8 mouse cellular contexts compared by ENCODE assay signal in the genomic region with DNA sequence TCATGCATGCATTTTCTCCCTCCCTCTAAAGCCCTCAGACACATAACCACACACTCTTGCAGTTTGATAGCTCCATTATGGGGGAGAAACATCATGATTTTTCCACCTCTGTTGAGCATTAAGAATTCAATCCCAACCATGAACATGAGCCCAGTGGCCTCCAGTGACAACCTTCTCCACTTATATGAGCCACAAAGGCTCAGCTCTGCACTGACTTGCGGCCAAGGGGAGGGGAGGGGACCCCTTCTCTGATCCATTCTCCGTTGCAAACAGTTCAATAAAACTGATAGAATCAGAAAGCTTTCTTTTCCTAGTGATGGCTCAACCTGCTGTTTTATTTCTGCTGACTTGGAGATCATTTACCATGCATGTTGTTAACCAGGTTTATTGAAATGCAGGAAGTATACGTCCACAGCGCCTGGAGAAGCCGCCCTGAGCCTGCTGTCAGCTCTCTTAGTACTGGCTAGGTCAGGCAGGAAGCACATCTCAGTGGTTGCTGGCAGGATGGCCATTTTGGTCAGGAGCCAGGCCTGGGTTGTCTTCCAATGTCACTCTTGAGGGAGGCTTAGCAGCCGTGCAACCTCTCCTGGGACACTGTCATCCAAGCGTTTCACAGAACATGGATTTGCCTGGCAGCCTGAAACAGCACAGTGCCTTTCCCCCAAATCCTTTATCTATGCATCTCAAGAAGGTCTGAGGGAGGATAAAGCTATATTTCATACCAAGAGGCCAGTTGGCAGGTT.
DNase-seq lines count a peak whose midpoint lies in the region; ATAC-seq lines count a peak whose summit lies in the region.
"Had no signal": no experiment of that assay in that cellular context is flagged by ENCODE, and none has a peak within 500 bp of the region (broad histone marks: within the 10 kb centered on the region; RNA-seq: fewer than 3 reads in every experiment).

No protein-coding gene starts in this region.

- ATAC-seq in midbrain, embryonic 15.5 days (replicated peaks), result 0 out of 2 replicates have a peak, but pooled peaks have one; percentile 50
- ATAC-seq in midbrain, embryonic 11.5 days (ENCODE audit: low FRiP score), result no peak
- ATAC-seq in neural tube, embryonic 15.5 days (ENCODE audit: low FRiP score), result no peak; the same call in 1 of the 2 replicates

- no peaks in the 10 kb centered on the region for H3K36me3 ChIP-seq in midbrain, embryonic 15.5 days (replicated peaks)
- no peaks in the 10 kb centered on the region for H3K36me3 ChIP-seq in midbrain, embryonic 11.5 days (ENCODE audit: control insufficient read depth, insufficient read depth, low read length)
- H3K36me3 ChIP-seq in neural tube, embryonic 15.5 days, result no peaks in the 10 kb centered on the region
- H3K36me3 ChIP-seq: heart, embryonic 13.5 days had no signal

- H3K4me1 ChIP-seq in midbrain, embryonic 15.5 days, result peaks cover 13% of the 10 kb centered on the region
- H3K4me1 ChIP-seq in midbrain, embryonic 11.5 days (ENCODE audit: control insufficient read depth, insufficient read depth, low read length), result 0 out of 2 replicates have a peak, but pooled peaks cover 2% of the 10 kb centered on the region
- H3K4me1 ChIP-seq in neural tube, embryonic 15.5 days, result peaks cover 25% of the 10 kb centered on the region

- WGBS in midbrain, embryonic 15.5 days, result 48% methylated on average over 7 of the region's 7 CpGs
- WGBS in midbrain, embryonic 11.5 days, result 71% methylated on average over 7 of the region's 7 CpGs
- 28% methylated on average over 7 of the region's 7 CpGs for WGBS in neural tube, embryonic 15.5 days

- H3K9ac ChIP-seq in midbrain, embryonic 15.5 days, result no peak overlapping the region
- H3K9ac ChIP-seq in midbrain, embryonic 11.5 days (ENCODE audit: low read length), result no peak overlapping the region
- H3K9ac ChIP-seq in neural tube, embryonic 15.5 days (replicated peaks), result no peak overlapping the region
- H3K9ac ChIP-seq: heart, embryonic 13.5 days had no signal

- no peak overlapping the region for H3K4me2 ChIP-seq in midbrain, embryonic 15.5 days
- no peak overlapping the region for H3K4me2 ChIP-seq in midbrain, embryonic 11.5 days
- no peak overlapping the region for H3K4me2 ChIP-seq in neural tube, embryonic 15.5 days
- H3K4me2 ChIP-seq: heart, embryonic 13.5 days had no signal

- H3K27me3 ChIP-seq in midbrain, embryonic 15.5 days (replicated peaks), result no peaks in the 10 kb centered on the region
- H3K27me3 ChIP-seq in midbrain, embryonic 11.5 days (ENCODE audit: control insufficient read depth, insufficient read depth, low read length), result no peaks in the 10 kb centered on the region; the same call in 1 of the 2 replicates
- H3K27me3 ChIP-seq in neural tube, embryonic 15.5 days (replicated peaks), result no peaks in the 10 kb centered on the region
- H3K27me3 ChIP-seq: heart, embryonic 13.5 days had no signal

- H3K9me3 ChIP-seq in midbrain, embryonic 15.5 days, result no peaks in the 10 kb centered on the region
- H3K9me3 ChIP-seq in midbrain, embryonic 11.5 days (ENCODE audit: control insufficient read depth, low read length), result no peaks in the 10 kb centered on the region
- no peaks in the 10 kb centered on the region for H3K9me3 ChIP-seq in neural tube, embryonic 15.5 days (replicated peaks)
- H3K9me3 ChIP-seq: heart, embryonic 13.5 days had no signal

- no peak overlapping the region for H3K4me3 ChIP-seq in midbrain, embryonic 15.5 days
- H3K4me3 ChIP-seq in midbrain, embryonic 11.5 days (ENCODE audit: low read depth, low read length), result no peak overlapping the region
- no peak overlapping the region for H3K4me3 ChIP-seq in neural tube, embryonic 15.5 days (replicated peaks)
- H3K4me3 ChIP-seq: heart, embryonic 13.5 days had no signal

- H3K27ac ChIP-seq in midbrain, embryonic 15.5 days, result peak overlapping the region; percentile 31; the same call in 1 of the 2 replicates
- no peak overlapping the region for H3K27ac ChIP-seq in midbrain, embryonic 11.5 days (ENCODE audit: low read depth, low read length)
- H3K27ac ChIP-seq in neural tube, embryonic 15.5 days (replicated peaks), result peak overlapping the region; percentile 51
- H3K27ac ChIP-seq: heart, embryonic 13.5 days had no signal

- intact Hi-C loops in heart, postnatal 36 days (cut with DNase I), result no loop called here
- intact Hi-C loops in left cerebral cortex, postnatal 14 days (cut with DNase I), result no loop called here

- DNase-seq in midbrain, embryonic 11.5 days (ENCODE audit: low spot score, missing footprints), result no peak
- peak; percentile 96 to 97 for DNase-seq in cerebellum, postnatal 10 days
- DNase-seq in heart, postnatal 36 days, result peak; percentile 56 to 60
- DNase-seq in layer of hippocampus, adult 8-10 months (ENCODE audit: low spot score in 2 of 2), result no peak
- DNase-seq in left cerebral cortex, postnatal 14 days (ENCODE audit: low spot score in 2 of 2), result no peak

Comparison
In these comparisons a context has a peak if more than half of its experiments do, and no peak if none do; other contexts are left out.
1. DNase-seq: peak in cerebellum, postnatal 10 days (2 of 2) and heart, postnatal 36 days (2 of 2); none in midbrain, embryonic 11.5 days (single experiment), layer of hippocampus, adult 8-10 months (0 of 2) and left cerebral cortex, postnatal 14 days (0 of 2).